Mouse (Mus musculus): ENCODE data around the gene Rasl10a. TPM values are rescaled to one million over a fixed set of nuclear protein-coding genes. Genes with fewer than 3 reads are reported as not detected.

Rasl10a gene
- total RNA-seq (2023), result not detected

GRCm38 (mm10) chr11:5057856-5058641 is at the start of gene Rasl10a:
Gene Rasl10a (plus strand): TSS chr11:5058128.

GRCm38 (mm10) chr11:5065056-5065821 is 7.3 kb downstream of the Rasl10a start, which contains the start of gene Gas2l1:
Gene Gas2l1 (minus strand): TSS chr11:5065327.

GRCm38 (mm10) chr11:5098736-5099542 is 41.0 kb downstream of the Rasl10a start, which contains the start of the genes Rhbdd3 and Ewsr1:
Gene Rhbdd3 (plus strand): TSS chr11:5098926.
Gene Ewsr1 (minus strand): TSS chr11:5099266.

Other genes with a start within 250 kb of the Rasl10a start
- gene Nf2, start 208.6 kb upstream of the Rasl10a start, total RNA-seq (2023), result 49.0 TPM
- 19.6 TPM for gene Nipsnap1, start 184.2 kb upstream of the Rasl10a start, total RNA-seq (2023)
- gene Thoc5, start 162.8 kb upstream of the Rasl10a start, total RNA-seq (2023), result 43.2 TPM
- 1.9 TPM for gene Nefh, start 110.1 kb upstream of the Rasl10a start, total RNA-seq (2023)
- 98.9 TPM for gene Ap1b1, start 71.3 kb upstream of the Rasl10a start, total RNA-seq (2023)
- 1.0 TPM for gene Gas2l1, start 7.2 kb downstream of the Rasl10a start, total RNA-seq (2023)
- 5.0 TPM for gene Rhbdd3, start 40.8 kb downstream of the Rasl10a start, total RNA-seq (2023)
- gene Ewsr1, start 41.1 kb downstream of the Rasl10a start, total RNA-seq (2023), result 636 TPM
- gene Emid1, start 94.1 kb downstream of the Rasl10a start, total RNA-seq (2023), result 6.2 TPM
- 39.4 TPM for gene Kremen1, start 203.4 kb downstream of the Rasl10a start, total RNA-seq (2023)

Data from CD4-positive naive resting alpha-beta T cell, adult 57 days (primary cell).